Comparison of ENCODE assay signal across 8 mouse cellular contexts in the genomic region with DNA sequence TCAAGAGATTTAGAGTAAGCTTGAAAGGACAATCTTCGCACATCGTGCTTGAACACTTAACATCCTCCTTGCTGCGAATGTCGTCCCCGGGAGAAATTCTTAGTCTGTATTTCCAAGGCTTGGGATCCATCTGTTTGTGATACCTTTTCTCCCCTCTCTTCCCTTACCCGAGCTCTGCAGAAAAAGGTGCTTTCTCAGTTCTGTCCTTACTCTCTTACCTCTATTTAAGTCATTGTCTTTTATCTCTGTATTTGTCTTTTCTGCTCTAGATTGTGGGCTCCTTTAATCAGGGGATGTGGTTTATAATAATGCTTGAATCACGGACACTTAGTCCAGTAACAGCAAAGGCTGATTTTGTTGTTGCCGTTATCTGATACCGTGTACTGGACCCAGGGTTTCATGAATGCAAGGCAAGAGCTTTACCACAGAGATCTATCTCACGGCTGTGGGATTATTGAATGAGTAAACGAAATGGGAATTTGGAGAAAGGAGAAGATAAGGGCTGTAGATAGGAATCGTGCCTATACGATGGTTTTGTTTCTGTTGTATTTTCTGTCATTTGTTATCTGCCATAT. TPM values are rescaled to one million over a fixed set of nuclear protein-coding genes. Genes with fewer than 3 reads are reported as not detected.
DNase-seq lines count a peak whose midpoint lies in the region; ATAC-seq and TF ChIP-seq lines count a peak whose summit lies in the region.

No protein-coding gene starts in this region.

- no peak overlapping the region for H3K27ac ChIP-seq in heart, embryonic 11.5 days (ENCODE audit: low read depth, low read length)
- H3K27ac ChIP-seq in ES-Bruce4 (ENCODE audit: insufficient read depth, low read length) = peak overlapping the region; percentile 64; the same call in 1 of the 2 replicates
- H3K27ac ChIP-seq in forebrain, embryonic 13.5 days = peak overlapping the region; percentile 92; the same call in 1 of the 2 replicates
- peak overlapping the region; percentile 88 for H3K27ac ChIP-seq in liver, embryonic 16.5 days (ENCODE audit: low read length)

- H3K9ac ChIP-seq in heart, embryonic 11.5 days (ENCODE audit: low read depth, low read length) = peak overlapping the region; percentile 89
- H3K9ac ChIP-seq in ES-Bruce4 (ENCODE audit: low read depth, poor library complexity, severe bottlenecking) = peak overlapping the region; percentile 88
- H3K9ac ChIP-seq in forebrain, embryonic 13.5 days = peak overlapping the region; percentile 90
- peak overlapping the region; percentile 90 for H3K9ac ChIP-seq in liver, embryonic 16.5 days (ENCODE audit: low read depth, low read length)

- no peak for DNase-seq in heart, postnatal 25 days (ENCODE audit: low spot score)
- no peak for DNase-seq in spleen, postnatal 4 days (ENCODE audit: low spot score in 2 of 2)
- no peak for DNase-seq in kidney, postnatal 36 days

- intact Hi-C loops in heart, postnatal 25 days (cut with DNase I) = loop anchor here (2.0 to 5.0 kb wide), 3 partner anchors 92 to 218 kb away; a partner anchor contains a TSS

- H3K36me3 ChIP-seq in heart, embryonic 11.5 days (ENCODE audit: control insufficient read depth, insufficient read depth, low read length) = peaks cover 8% of the 10 kb centered on the region
- H3K36me3 ChIP-seq in ES-Bruce4 (ENCODE audit: control insufficient read depth, insufficient read depth, low read length, poor library complexity, severe bottlenecking) = peaks cover 31% of the 10 kb centered on the region
- H3K36me3 ChIP-seq in forebrain, embryonic 13.5 days (ENCODE audit: poor library complexity, severe bottlenecking) = peaks cover 13% of the 10 kb centered on the region
- H3K36me3 ChIP-seq in liver, embryonic 16.5 days (ENCODE audit: control insufficient read depth, insufficient read depth) = peaks cover 6% of the 10 kb centered on the region

- ATAC-seq in heart, embryonic 11.5 days (replicated peaks; ENCODE audit: insufficient number of reproducible peaks, low FRiP score, low TSS enrichment) = no peak
- ATAC-seq in forebrain, embryonic 13.5 days = no peak
- ATAC-seq in liver, embryonic 16.5 days (ENCODE audit: low read depth) = no peak
- no peak for ATAC-seq in frontal cortex, adult (ENCODE audit: low TSS enrichment)

- WGBS in heart, embryonic 11.5 days (ENCODE audit: insufficient replicate concordance) = 2% methylated on average over 13 of the region's 13 CpGs
- WGBS in forebrain, embryonic 13.5 days = 8% methylated on average over 13 of the region's 13 CpGs
- 2% methylated on average over 13 of the region's 13 CpGs for WGBS in liver, embryonic 16.5 days (ENCODE audit: insufficient replicate concordance)

- H3K4me2 ChIP-seq in heart, embryonic 11.5 days = peak overlapping the region; percentile 73
- peak overlapping the region; percentile 80 for H3K4me2 ChIP-seq in forebrain, embryonic 13.5 days
- peak overlapping the region; percentile 86 for H3K4me2 ChIP-seq in liver, embryonic 16.5 days (ENCODE audit: low read depth, low read length)

- TF ChIP-seq EP300 in ES-Bruce4 (IDR thresholded peaks at IDR 0.05; ENCODE audit: insufficient read depth, low read depth, low read length) = no peak

- no peak for TF ChIP-seq CTCF in ES-Bruce4 (IDR thresholded peaks at IDR 0.05; ENCODE audit: low read depth, low read length)

- peaks cover 18% of the 10 kb centered on the region for H3K4me1 ChIP-seq in heart, embryonic 11.5 days (ENCODE audit: control insufficient read depth, insufficient read depth, low read length)
- H3K4me1 ChIP-seq in ES-Bruce4 (ENCODE audit: control insufficient read depth, insufficient read depth, low read length) = peaks cover 2% of the 10 kb centered on the region
- peaks cover 26% of the 10 kb centered on the region for H3K4me1 ChIP-seq in forebrain, embryonic 13.5 days
- peaks cover 13% of the 10 kb centered on the region for H3K4me1 ChIP-seq in liver, embryonic 16.5 days (ENCODE audit: control insufficient read depth, low read depth, low read length)

- peak overlapping the region; percentile 81 for H3K4me3 ChIP-seq in heart, embryonic 11.5 days (ENCODE audit: low read depth, low read length)
- peak overlapping the region; percentile 99 for H3K4me3 ChIP-seq in ES-Bruce4 (ENCODE audit: low read depth, low read length)
- peak overlapping the region; percentile 85 for H3K4me3 ChIP-seq in forebrain, embryonic 13.5 days
- H3K4me3 ChIP-seq in liver, embryonic 16.5 days (ENCODE audit: low read depth, low read length) = peak overlapping the region; percentile 89

- H3K27me3 ChIP-seq in heart, embryonic 11.5 days (ENCODE audit: control insufficient read depth, insufficient read depth, low read length) = no peaks in the 10 kb centered on the region
- H3K27me3 ChIP-seq in ES-Bruce4 (ENCODE audit: control insufficient read depth, insufficient read depth, low read length, poor library complexity, severe bottlenecking) = no peaks in the 10 kb centered on the region
- H3K27me3 ChIP-seq in forebrain, embryonic 13.5 days = no peaks in the 10 kb centered on the region
- H3K27me3 ChIP-seq in liver, embryonic 16.5 days (ENCODE audit: control insufficient read depth, insufficient read depth, low read depth, low read length) = no peaks in the 10 kb centered on the region

- H3K9me3 ChIP-seq in heart, embryonic 11.5 days (replicated peaks; ENCODE audit: control insufficient read depth, low read length) = no peaks in the 10 kb centered on the region
- no peaks in the 10 kb centered on the region for H3K9me3 ChIP-seq in ES-Bruce4 (replicated peaks; ENCODE audit: control insufficient read depth, insufficient read depth, low read length, poor library complexity, severe bottlenecking)
- H3K9me3 ChIP-seq in forebrain, embryonic 13.5 days (replicated peaks) = no peaks in the 10 kb centered on the region
- H3K9me3 ChIP-seq in liver, embryonic 16.5 days (replicated peaks; ENCODE audit: control insufficient read depth, low read length) = no peaks in the 10 kb centered on the region

- no peak for TF ChIP-seq POLR2A in ES-Bruce4 (IDR thresholded peaks at IDR 0.05; ENCODE audit: insufficient read depth, low read length)

RNA-seq across cellular contexts. Expression of a gene that starts 1.1 kb away (rescaled TPM):
- 28.0 and 34.9 TPM in 2 replicates for polyA plus RNA-seq in heart, embryonic 11.5 days (2014; fragmentation: Nextera tagmentation; extraction: Ambion mirVana)
- 10 to 100 TPM; 23.8 to 26.1 TPM for total RNA-seq in heart, postnatal 25 days (2021)
- 124 and 129 TPM in 2 replicates for polyA plus RNA-seq in ES-Bruce4 (2011; ENCODE audit: insufficient read depth, insufficient read length, low read depth, missing spikeins)
- 50.4 and 55.8 TPM in 2 replicates for polyA plus RNA-seq in forebrain, embryonic 13.5 days (2015; fragmentation: Nextera tagmentation; extraction: Ambion mirVana)
- polyA plus RNA-seq in liver, embryonic 16.5 days (2015; fragmentation: Nextera tagmentation; extraction: Ambion mirVana) = 8.4 and 10.7 TPM in 2 replicates
